Mouse (Mus musculus) liver, adult 2 months (tissue): Measurements from ENCODE around the gene Ralbp1.

Experiments
- CTCF ChIP-seq: fragments of 200-500 bp; IDR thresholded peaks from 2 replicates; pipeline ENCODE4 v1.5.1; 2011; ENCODE audit warnings: low read depth, low read length, control low read depth
- POLR2A ChIP-seq: fragments of 200-500 bp; IDR thresholded peaks from 2 replicates; pipeline ENCODE4 v1.6.1; 2011; ENCODE audit warnings: low read length, control low read depth; ENCODE audit not compliant: insufficient read depth; ENCODE audit errors: extremely low read depth

DNA sequence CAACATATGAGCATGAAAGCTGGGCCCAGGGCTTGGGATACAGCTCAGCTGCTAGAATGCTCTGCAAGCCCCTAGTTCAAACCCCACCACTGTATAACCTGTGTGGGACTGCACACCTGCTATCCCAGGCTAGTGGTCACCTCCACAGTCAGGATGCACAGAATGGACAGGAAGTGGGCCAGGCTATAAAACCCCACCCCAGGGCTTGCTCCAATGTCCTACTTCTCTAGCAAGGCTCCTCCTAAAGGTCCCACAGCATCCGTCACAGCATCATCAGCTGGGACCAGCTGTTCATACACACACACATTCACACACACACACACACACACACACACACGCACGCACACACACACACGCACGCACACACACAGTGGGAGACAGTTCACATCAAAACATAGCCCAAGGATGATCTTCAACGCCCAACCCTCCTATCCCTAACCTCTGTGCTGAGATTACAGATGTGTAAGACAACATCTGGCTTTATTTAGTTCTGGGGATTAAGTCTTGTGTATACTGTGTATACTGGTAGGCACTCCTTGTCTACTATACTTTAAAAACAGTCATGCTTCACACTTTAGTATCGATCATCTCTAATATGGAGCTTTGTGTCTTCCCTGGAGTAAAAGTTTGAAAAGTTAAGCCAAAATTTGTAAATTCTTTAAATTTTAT lies 44.7 kb upstream of the Ralbp1 start:
- TF ChIP-seq CTCF (no peak), POLR2A (no peak)
